Mouse (Mus musculus) hindbrain, embryonic 15.5 days (tissue): ENCODE measurements at regions not wholly inside any gene's neighbourhood (a gene's known extent, or its start where the extent isn't known, plus 50 kb on each side); places are given as distances from the start of the nearest gene placed in this dataset.

Experiments
- ATAC-seq: fragments of 200-750 bp; cut with Nextera tagmentation; 2 replicates; pipeline ENCODE4 v1.8.0; 2017; ENCODE audit warnings: low read depth, moderate number of reproducible peaks, moderate TSS enrichment; ENCODE audit not compliant: low FRiP score
- H3K27ac ChIP-seq: fragments of 300-500 bp; sonication (generic); replicated peaks from 2 replicates; pipeline ENCODE4 v1.5.1; 2015; ENCODE audit warnings: mild to moderate bottlenecking, inconsistent platforms
- H3K27me3 ChIP-seq: fragments of 300-500 bp; sonication (generic); 2 replicates; pipeline ENCODE4 v1.6.1; 2015; ENCODE audit warnings: control low read depth, inconsistent platforms
- H3K36me3 ChIP-seq: fragments of 300-500 bp; sonication (generic); 2 replicates; pipeline ENCODE4 v1.6.1; 2015; ENCODE audit warnings: control low read depth, inconsistent platforms
- H3K4me1 ChIP-seq: fragments of 300-500 bp; sonication (generic); replicated peaks from 2 replicates; pipeline ENCODE4 v1.6.1; 2015; ENCODE audit warnings: control low read depth, inconsistent platforms
- H3K4me2 ChIP-seq: fragments of 300-500 bp; sonication (generic); 2 replicates; pipeline ENCODE4 v1.6.1; 2015; ENCODE audit warnings: moderate library complexity, mild to moderate bottlenecking, inconsistent platforms
- H3K4me3 ChIP-seq: fragments of 300-500 bp; sonication (generic); 2 replicates; pipeline ENCODE4 v1.5.1; 2015; ENCODE audit warnings: mild to moderate bottlenecking, inconsistent platforms
- H3K9ac ChIP-seq: fragments of 300-500 bp; sonication (generic); 2 replicates; pipeline ENCODE4 v1.6.1; 2015; ENCODE audit warnings: inconsistent platforms
- H3K9me3 ChIP-seq: fragments of 300-500 bp; sonication (generic); 2 replicates; pipeline ENCODE4 v1.6.1; 2016; ENCODE audit warnings: control low read depth, inconsistent platforms
- WGBS: fragments of 180-500 bp; shearing (Covaris S2); methylation state at CpG from one replicate; pipeline ENCODE4 v1.1.7; 2015; 5-methylcytosine and 5-hydroxymethylcytosine counted together

- no peak for ATAC-seq
- H3K27ac ChIP-seq = peak overlapping the region; percentile 86
- no peak overlapping the region for H3K4me3 ChIP-seq
- H3K9me3 ChIP-seq = no peaks in the 10 kb centered on the region
- H3K9ac ChIP-seq = 0 out of 2 replicates have a peak overlapping the region, but pooled peaks have one; percentile 43
- peaks cover 8% of the 10 kb centered on the region; the same call in 1 of the 2 replicates for H3K4me1 ChIP-seq
- no peaks in the 10 kb centered on the region for H3K27me3 ChIP-seq
- 38% methylated on average over 7 of the region's 7 CpGs for WGBS
- no peaks in the 10 kb centered on the region for H3K36me3 ChIP-seq
- H3K4me2 ChIP-seq = peak overlapping the region; percentile 40
Measured at GRCm38 (mm10) chr3:17324816-17325215, 623.4 kb upstream of the Cypt12 start.

GRCm38 (mm10) chr3:17325821-17326220, 622.4 kb upstream of the Cypt12 start:
- WGBS = 40% methylated on average over 2 of the region's 2 CpGs
- H3K4me3 ChIP-seq = no peak overlapping the region

GRCm38 (mm10) chr3:17326292-17326691, 621.9 kb upstream of the Cypt12 start:
- H3K4me1 ChIP-seq = peaks cover 8% of the 10 kb centered on the region; the same call in 1 of the 2 replicates
- no peaks in the 10 kb centered on the region for H3K36me3 ChIP-seq
- H3K27ac ChIP-seq = peak overlapping the region; percentile 86
- 48% methylated on average over 8 of the region's 8 CpGs for WGBS
- H3K9me3 ChIP-seq = no peaks in the 10 kb centered on the region
- no peak overlapping the region for H3K4me3 ChIP-seq
- ATAC-seq = peak; percentile 55; the same call in 1 of the 2 replicates
- H3K4me2 ChIP-seq = peak overlapping the region; percentile 40
- H3K9ac ChIP-seq = 0 out of 2 replicates have a peak overlapping the region, but pooled peaks have one; percentile 43
- H3K27me3 ChIP-seq = no peaks in the 10 kb centered on the region

More at GRCm38 (mm10) chr3:17325821-17326220, 622.4 kb upstream of the Cypt12 start:
- peak; percentile 2; the same call in 1 of the 2 replicates for ATAC-seq
- Histone ChIP-seq H3K27ac (peak overlapping the region; percentile 86), H3K27me3 (no peaks in the 10 kb centered on the region), H3K4me1 (peaks cover 8% of the 10 kb centered on the region; the same call in 1 of the 2 replicates), H3K9ac (peak overlapping the region; percentile 43), H3K4me2 (peak overlapping the region; percentile 40), H3K36me3 (no peaks in the 10 kb centered on the region), H3K9me3 (no peaks in the 10 kb centered on the region)

- Histone ChIP-seq H3K9ac (no peak overlapping the region), H3K27ac (peak overlapping the region; percentile 86), H3K4me2 (peak overlapping the region; percentile 40), H3K4me1 (peaks cover 8% of the 10 kb centered on the region; the same call in 1 of the 2 replicates), H3K27me3 (no peaks in the 10 kb centered on the region), H3K36me3 (no peaks in the 10 kb centered on the region), H3K4me3 (no peak overlapping the region), H3K9me3 (no peaks in the 10 kb centered on the region)
- peak; percentile 36; the same call in 1 of the 2 replicates for ATAC-seq
- WGBS = 55% methylated on average over 4 of the region's 4 CpGs
Measured at GRCm38 (mm10) chr3:17326774-17327173, 621.4 kb upstream of the Cypt12 start.

GRCm38 (mm10) chr3:17327706-17328105, 620.5 kb upstream of the Cypt12 start:
- H3K9ac ChIP-seq = no peak overlapping the region
- no peaks in the 10 kb centered on the region for H3K36me3 ChIP-seq
- H3K4me2 ChIP-seq = peak overlapping the region; percentile 37
- no peak overlapping the region for H3K4me3 ChIP-seq
- H3K9me3 ChIP-seq = no peaks in the 10 kb centered on the region
- 52% methylated on average over 4 of the region's 4 CpGs for WGBS
- peaks cover 4% of the 10 kb centered on the region; the same call in 1 of the 2 replicates for H3K4me1 ChIP-seq
- peak overlapping the region; percentile 70 for H3K27ac ChIP-seq
- no peaks in the 10 kb centered on the region for H3K27me3 ChIP-seq
- peak; percentile 31; the same call in 1 of the 2 replicates for ATAC-seq

- WGBS = 42% methylated on average over 4 of the region's 4 CpGs
- Histone ChIP-seq H3K9ac (no peak overlapping the region), H3K27ac (peak overlapping the region; percentile 70), H3K9me3 (no peaks in the 10 kb centered on the region), H3K36me3 (no peaks in the 10 kb centered on the region), H3K27me3 (no peaks in the 10 kb centered on the region), H3K4me2 (peak overlapping the region; percentile 21; the same call in 1 of the 2 replicates), H3K4me1 (peaks cover 4% of the 10 kb centered on the region; the same call in 1 of the 2 replicates), H3K4me3 (no peak overlapping the region)
- peak; percentile 43; the same call in 1 of the 2 replicates for ATAC-seq
Measured at GRCm38 (mm10) chr3:17329411-17329810, 618.8 kb upstream of the Cypt12 start.

GRCm38 (mm10) chr3:17330429-17331373, 617.5 kb upstream of the Cypt12 start:
- Histone ChIP-seq H3K27ac (peak overlapping the region; percentile 84), H3K4me3 (no peak overlapping the region), H3K9ac (peak overlapping the region; percentile 7), H3K36me3 (no peaks in the 10 kb centered on the region), H3K4me2 (peak overlapping the region; percentile 19), H3K9me3 (no peaks in the 10 kb centered on the region), H3K27me3 (no peaks in the 10 kb centered on the region), H3K4me1 (0 out of 2 replicates have a peak, but pooled peaks cover 4% of the 10 kb centered on the region)
- peak; percentile 31; the same call in 1 of the 2 replicates for ATAC-seq
- WGBS = 51% methylated on average over 6 of the region's 6 CpGs

GRCm38 (mm10) chr3:17360253-17360652, 588.0 kb upstream of the Cypt12 start:
- 93% methylated on average over 3 of the region's 3 CpGs for WGBS
- Histone ChIP-seq H3K4me2 (no peak overlapping the region), H3K36me3 (no peaks in the 10 kb centered on the region), H3K27me3 (no peaks in the 10 kb centered on the region), H3K9me3 (no peaks in the 10 kb centered on the region), H3K4me1 (no peaks in the 10 kb centered on the region), H3K4me3 (no peak overlapping the region), H3K9ac (no peak overlapping the region), H3K27ac (no peak overlapping the region)
- no peak for ATAC-seq
